Mouse (Mus musculus): ENCODE data around the gene Tenm2. TPM values are rescaled to one million over a fixed set of nuclear protein-coding genes. Genes with fewer than 3 reads are reported as not detected.

The Tenm2 gene
- polyA plus RNA-seq, 1 experiment from 2014 or later = not detected

DNA sequence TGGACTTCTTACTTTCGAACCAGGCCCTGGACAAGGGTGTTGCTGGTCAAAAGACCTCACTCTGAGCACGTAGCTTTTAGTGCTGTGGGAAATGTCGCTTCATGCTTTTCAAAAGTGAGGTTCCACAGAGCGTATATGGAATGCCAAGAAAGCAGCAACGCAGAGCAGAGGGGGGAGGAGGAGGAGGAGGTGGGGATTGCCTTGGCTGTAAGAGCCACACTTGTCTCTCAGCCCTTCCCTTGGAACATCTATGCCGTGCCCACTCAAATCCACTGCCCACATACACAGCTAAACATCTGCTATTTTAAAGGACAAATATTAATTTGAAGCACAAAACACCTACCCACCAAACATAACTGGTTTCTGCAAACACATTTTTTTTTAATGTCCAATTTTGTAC, 544.9 kb downstream of the Tenm2 start:
- Histone ChIP-seq H3K4me2 (ENCODE audit: low read depth, low read length) (no peak overlapping the region), H3K27me3 (ENCODE audit: insufficient read depth, low read length) (no peaks in the 10 kb centered on the region), H3K27ac (ENCODE audit: low read depth) (no peak overlapping the region), H3K36me3 (replicated peaks; ENCODE audit: insufficient read depth, low read length) (no peaks in the 10 kb centered on the region), H3K9ac (replicated peaks) (no peak overlapping the region), H3K4me3 (ENCODE audit: low read depth, low read length) (no peak overlapping the region), H3K4me1 (ENCODE audit: insufficient read depth) (no peaks in the 10 kb centered on the region), H3K9me3 (ENCODE audit: low read length) (no peaks in the 10 kb centered on the region)
- DNase-seq (no peak), ATAC-seq (no peak)
- 74% methylated on average over 6 of the region's 6 CpGs for WGBS (ENCODE audit: insufficient replicate concordance)
- TF ChIP-seq CTCF (IDR thresholded peaks at IDR 0.05; ENCODE audit: low read depth) = no peak
- TF ChIP-seq EP300 (IDR thresholded peaks at IDR 0.05; ENCODE audit: low read depth) = no peak

- Histone ChIP-seq H3K27me3 (ENCODE audit: insufficient read depth, low read length) (no peaks in the 10 kb centered on the region), H3K9ac (replicated peaks) (no peak overlapping the region), H3K4me3 (ENCODE audit: low read depth, low read length) (no peak overlapping the region), H3K27ac (ENCODE audit: low read depth) (no peak overlapping the region), H3K4me2 (ENCODE audit: low read depth, low read length) (no peak overlapping the region), H3K4me1 (ENCODE audit: insufficient read depth) (no peaks in the 10 kb centered on the region), H3K36me3 (replicated peaks; ENCODE audit: insufficient read depth, low read length) (no peaks in the 10 kb centered on the region), H3K9me3 (ENCODE audit: low read length) (no peaks in the 10 kb centered on the region)
- DNase-seq (no peak), ATAC-seq (no peak)
- TF ChIP-seq CTCF (IDR thresholded peaks at IDR 0.05; ENCODE audit: low read depth) (no peak), EP300 (IDR thresholded peaks at IDR 0.05; ENCODE audit: low read depth) (no peak)
- 65% methylated on average over 6 of the region's 6 CpGs for WGBS (ENCODE audit: insufficient replicate concordance)
Observed at GRCm38 (mm10) chr11:36686253-36686652, 549.5 kb downstream of the Tenm2 start.

DNA sequence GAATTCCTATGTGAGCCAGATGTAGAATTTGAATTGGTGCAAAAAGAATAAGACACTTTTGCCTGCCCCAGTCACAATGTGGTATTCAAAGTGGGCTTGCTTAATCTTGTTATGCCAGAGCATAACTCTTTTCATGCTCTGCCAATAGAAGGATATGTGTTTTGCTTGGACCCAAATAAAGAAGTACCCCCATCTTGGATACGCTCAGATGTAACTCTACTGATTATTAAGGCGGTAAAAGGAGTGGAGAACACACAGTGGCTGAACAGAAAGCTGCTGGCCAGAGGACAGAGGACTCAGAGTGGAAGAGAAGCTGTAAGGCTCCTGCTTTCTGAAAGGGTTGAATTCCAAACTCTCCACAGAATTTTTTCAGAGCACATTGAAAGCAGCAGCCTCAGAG, 556.4 kb downstream of the Tenm2 start:
- H3K27ac ChIP-seq (ENCODE audit: low read depth) = no peak overlapping the region
- H3K27me3 ChIP-seq (ENCODE audit: insufficient read depth, low read length) = 0 out of 2 replicates have a peak, but pooled peaks cover 4% of the 10 kb centered on the region
- no peaks in the 10 kb centered on the region for H3K9me3 ChIP-seq (ENCODE audit: low read length)
- ATAC-seq (no peak), DNase-seq (no peak)
- H3K4me2 ChIP-seq (ENCODE audit: low read depth, low read length) = no peak overlapping the region
- TF ChIP-seq EP300 (IDR thresholded peaks at IDR 0.05; ENCODE audit: low read depth) (no peak), CTCF (IDR thresholded peaks at IDR 0.05; ENCODE audit: low read depth) (no peak)
- WGBS (ENCODE audit: insufficient replicate concordance) = 75% methylated on average over 2 of the region's 2 CpGs
- no peak overlapping the region for H3K4me3 ChIP-seq (ENCODE audit: low read depth, low read length)
- H3K36me3 ChIP-seq (replicated peaks; ENCODE audit: insufficient read depth, low read length) = no peaks in the 10 kb centered on the region
- no peak overlapping the region for H3K9ac ChIP-seq (replicated peaks)
- H3K4me1 ChIP-seq (ENCODE audit: insufficient read depth) = no peaks in the 10 kb centered on the region

DNA sequence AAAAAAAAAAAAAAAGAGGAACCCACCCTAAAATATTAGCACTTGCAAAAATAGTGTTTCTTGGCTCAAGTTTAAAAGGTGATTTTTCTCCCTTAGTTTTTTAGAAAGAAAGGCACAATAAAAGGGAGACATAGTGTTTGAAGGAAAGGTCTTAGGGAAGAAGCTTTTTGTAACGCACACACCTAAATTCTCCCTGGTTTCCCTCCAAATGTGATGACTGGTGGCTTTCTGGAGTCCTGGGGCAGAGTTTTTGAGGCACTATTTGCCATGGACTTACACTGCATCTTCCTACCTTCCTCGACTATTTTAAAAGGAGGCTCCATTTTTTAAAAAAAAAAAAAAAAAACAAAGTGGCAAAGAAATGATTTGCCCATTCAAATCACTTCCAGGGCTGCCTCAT, 557.2 kb downstream of the Tenm2 start:
- ATAC-seq = no peak
- no peak for DNase-seq
- H3K27me3 ChIP-seq (ENCODE audit: insufficient read depth, low read length) = 0 out of 2 replicates have a peak, but pooled peaks cover 4% of the 10 kb centered on the region
- no peak overlapping the region; the same call in 1 of the 2 replicates for H3K4me2 ChIP-seq (ENCODE audit: low read depth, low read length)
- no peak for TF ChIP-seq CTCF (IDR thresholded peaks at IDR 0.05; ENCODE audit: low read depth)
- TF ChIP-seq EP300 (IDR thresholded peaks at IDR 0.05; ENCODE audit: low read depth) = no peak
- WGBS (ENCODE audit: insufficient replicate concordance) = 45% methylated on average over 2 of the region's 2 CpGs
- no peak overlapping the region for H3K9ac ChIP-seq (replicated peaks)
- H3K27ac ChIP-seq (ENCODE audit: low read depth) = no peak overlapping the region
- no peak overlapping the region for H3K4me3 ChIP-seq (ENCODE audit: low read depth, low read length)
- no peaks in the 10 kb centered on the region for H3K4me1 ChIP-seq (ENCODE audit: insufficient read depth)
- H3K9me3 ChIP-seq (ENCODE audit: low read length) = no peaks in the 10 kb centered on the region
- no peaks in the 10 kb centered on the region for H3K36me3 ChIP-seq (replicated peaks; ENCODE audit: insufficient read depth, low read length)

DNA sequence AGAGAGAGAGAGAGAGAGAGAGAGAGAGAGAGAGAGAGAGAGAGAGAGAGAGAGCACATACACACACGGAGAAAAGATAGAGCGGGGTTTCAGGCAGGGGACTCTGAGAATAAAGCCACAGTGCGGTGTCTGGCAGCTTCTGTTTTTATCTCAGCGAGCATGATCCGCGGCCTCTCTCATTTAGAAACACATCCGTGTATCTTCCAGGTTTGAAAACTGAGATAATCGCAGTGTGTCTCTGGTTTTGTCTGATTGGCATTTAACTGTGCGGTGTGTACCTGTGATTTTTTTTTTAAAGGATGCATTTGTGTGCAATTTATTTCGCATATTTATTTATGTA, 557.7 kb downstream of the Tenm2 start:
- H3K9me3 ChIP-seq (ENCODE audit: low read length) = no peaks in the 10 kb centered on the region
- H3K4me1 ChIP-seq (ENCODE audit: insufficient read depth) = no peaks in the 10 kb centered on the region
- ATAC-seq (no peak), DNase-seq (no peak)
- H3K36me3 ChIP-seq (replicated peaks; ENCODE audit: insufficient read depth, low read length) = no peaks in the 10 kb centered on the region
- TF ChIP-seq CTCF (IDR thresholded peaks at IDR 0.05; ENCODE audit: low read depth) = no peak
- no peak for TF ChIP-seq EP300 (IDR thresholded peaks at IDR 0.05; ENCODE audit: low read depth)
- 0 out of 2 replicates have a peak, but pooled peaks cover 4% of the 10 kb centered on the region for H3K27me3 ChIP-seq (ENCODE audit: insufficient read depth, low read length)
- H3K9ac ChIP-seq (replicated peaks) = no peak overlapping the region
- peak overlapping the region; percentile 63 for H3K4me2 ChIP-seq (ENCODE audit: low read depth, low read length)
- H3K4me3 ChIP-seq (ENCODE audit: low read depth, low read length) = peak overlapping the region; percentile 19; the same call in 1 of the 2 replicates
- H3K27ac ChIP-seq (ENCODE audit: low read depth) = no peak overlapping the region
- WGBS (ENCODE audit: insufficient replicate concordance) = 12% methylated on average over 10 of the region's 10 CpGs

GRCm38 (mm10) chr11:36677321-36678056, 558.3 kb downstream of the Tenm2 start:
- WGBS (ENCODE audit: insufficient replicate concordance) = 1% methylated on average over 23 of the region's 23 CpGs
- H3K9ac ChIP-seq (replicated peaks) = no peak overlapping the region
- H3K4me1 ChIP-seq (ENCODE audit: insufficient read depth) = no peaks in the 10 kb centered on the region
- ATAC-seq (no peak), DNase-seq (no peak)
- H3K4me3 ChIP-seq (ENCODE audit: low read depth, low read length) = peak overlapping the region; percentile 19
- no peaks in the 10 kb centered on the region for H3K9me3 ChIP-seq (ENCODE audit: low read length)
- H3K27me3 ChIP-seq (ENCODE audit: insufficient read depth, low read length) = 0 out of 2 replicates have a peak, but pooled peaks cover 4% of the 10 kb centered on the region
- H3K27ac ChIP-seq (ENCODE audit: low read depth) = no peak overlapping the region
- H3K36me3 ChIP-seq (replicated peaks; ENCODE audit: insufficient read depth, low read length) = no peaks in the 10 kb centered on the region
- H3K4me2 ChIP-seq (ENCODE audit: low read depth, low read length) = peak overlapping the region; percentile 63
- TF ChIP-seq EP300 (IDR thresholded peaks at IDR 0.05; ENCODE audit: low read depth) = no peak
- no peak for TF ChIP-seq CTCF (IDR thresholded peaks at IDR 0.05; ENCODE audit: low read depth)
